Mouse (Mus musculus) liver, embryonic 14.5 days (tissue): Measurements from ENCODE around the gene Myom1. TPM values are rescaled to one million over a fixed set of nuclear protein-coding genes. Genes with fewer than 3 reads are reported as not detected.

Experiments
- ATAC-seq: fragments of 200-750 bp; cut with Nextera tagmentation; 2 replicates; pipeline ENCODE4 v1.8.0; 2017; ENCODE audit warnings: moderate number of reproducible peaks, mild to moderate bottlenecking, moderate library complexity; ENCODE audit not compliant: insufficient read depth
- DNase-seq, 3 experiments: peaks; one replicate each; pipeline ENCODE4 v3.0.0-alpha.2; 2012 to 2013; ENCODE audit warnings: low read depth in 3 of 3, low spot score in 3 of 3
- H3K27ac ChIP-seq: fragments of 300-500 bp; sonication (generic); 2 replicates; pipeline ENCODE4 v1.5.1; 2014; ENCODE audit warnings: moderate library complexity, mild to moderate bottlenecking, control low read depth, inconsistent platforms
- H3K27me3 ChIP-seq: fragments of 300-500 bp; sonication (generic); 2 replicates; pipeline ENCODE4 v1.6.1; 2014; ENCODE audit warnings: mild to moderate bottlenecking, low read length, moderate library complexity; ENCODE audit not compliant: control insufficient read depth, insufficient read depth
- H3K36me3 ChIP-seq: fragments of 300-500 bp; sonication (generic); replicated peaks from 2 replicates; pipeline ENCODE4 v1.6.1; 2014; ENCODE audit warnings: low read depth; ENCODE audit not compliant: control insufficient read depth, insufficient read depth
- H3K4me1 ChIP-seq, 2 experiments: fragments of 200-500 bp in 1 of 2; fragments of 300-500 bp in 1 of 2; sonication (generic) in 1 of 2; replicated peaks; 2 replicates each; pipeline ENCODE4 v1.6.1; 2012 to 2014; ENCODE audit warnings: antibody characterized with exemption in 1 of 2, inconsistent platforms in 1 of 2, low read length in 1 of 2; ENCODE audit not compliant: control insufficient read depth in 2 of 2, insufficient read depth in 2 of 2
- H3K4me2 ChIP-seq: fragments of 300-500 bp; sonication (generic); 2 replicates; pipeline ENCODE4 v1.6.1; 2014; ENCODE audit warnings: low read depth, mild to moderate bottlenecking, control low read depth, moderate library complexity
- H3K4me3 ChIP-seq, 2 experiments: fragments of 200-500 bp in 1 of 2; fragments of 300-500 bp in 1 of 2; sonication (generic) in 1 of 2; 2 replicates each; pipeline ENCODE4 v1.5.1; 2012 to 2014; ENCODE audit warnings: low read depth in 2 of 2, low read length in 2 of 2, mild to moderate bottlenecking in 2 of 2, control low read depth in 1 of 2, inconsistent platforms in 1 of 2, moderate library complexity in 1 of 2; ENCODE audit not compliant: insufficient read depth in 1 of 2
- H3K9ac ChIP-seq: fragments of 300-500 bp; sonication (generic); replicated peaks from 2 replicates; pipeline ENCODE4 v1.6.1; 2014; ENCODE audit warnings: mild to moderate bottlenecking, control low read depth, moderate library complexity
- H3K9me3 ChIP-seq: fragments of 300-500 bp; sonication (generic); 2 replicates; pipeline ENCODE4 v1.6.1; 2016; ENCODE audit warnings: low read length, mixed read lengths; ENCODE audit not compliant: control insufficient read depth
- CTCF ChIP-seq: IDR thresholded peaks from 2 replicates; pipeline ENCODE4 v1.5.1; 2016; ENCODE audit warnings: antibody characterized with exemption, low read depth, control low read depth
- EP300 ChIP-seq: IDR thresholded peaks from 2 replicates; pipeline ENCODE4 v1.6.1; 2016; ENCODE audit warnings: antibody characterized with exemption, low read depth
- WGBS: fragments of 180-500 bp; shearing (Covaris S2); extraction: QIAGEN DNeasy Blood & Tissue Kit; methylation state at CpG from one replicate; pipeline ENCODE4 v1.1.7; 2014; ENCODE audit not compliant: insufficient replicate concordance; 5-methylcytosine and 5-hydroxymethylcytosine counted together
- polyA plus RNA-seq, 2 experiments: library from polyadenylated mRNA; depleted of rRNA in 1 of 2; stranded (reverse) in 1 of 2; unstranded in 1 of 2; fragments of >200 nt; fragmentation: Nextera tagmentation in 1 of 2; extraction: Ambion mirVana in 1 of 2; gene quantifications; 2 replicates each; pipeline versions ENCODE4 v1.2.1 to v1.2.3; 2012 to 2014

Gene Myom1
- polyA plus RNA-seq, 2 experiments = 1.6 to 2.6 TPM

GRCm38 (mm10) chr17:71057758-71058157, 55.3 kb downstream of the Myom1 start:
- Histone ChIP-seq H3K27me3 (no peaks in the 10 kb centered on the region), H3K27ac (no peak overlapping the region), H3K4me1 (peaks cover 0 to 13% of the 10 kb centered on the region in 2 experiments; a peak in 2 of 4 replicates), H3K9me3 (no peaks in the 10 kb centered on the region), H3K4me2 (no peak overlapping the region), H3K36me3 (no peaks in the 10 kb centered on the region), H3K4me3 (no peak overlapping the region), H3K9ac (no peak overlapping the region)
- DNase-seq (no peak), ATAC-seq (no peak)
- WGBS = 58% methylated on average over 3 of the region's 3 CpGs
- TF ChIP-seq CTCF (no peak), EP300 (no peak)

GRCm38 (mm10) chr17:71059213-71059612, 56.8 kb downstream of the Myom1 start:
- Histone ChIP-seq H3K27ac (no peak overlapping the region), H3K9me3 (no peaks in the 10 kb centered on the region), H3K4me2 (no peak overlapping the region), H3K36me3 (no peaks in the 10 kb centered on the region), H3K9ac (no peak overlapping the region), H3K27me3 (no peaks in the 10 kb centered on the region), H3K4me3 (no peak overlapping the region), H3K4me1 (peaks cover 0 to 8% of the 10 kb centered on the region in 2 experiments; a peak in 2 of 4 replicates)
- DNase-seq (no peak), ATAC-seq (no peak)
- TF ChIP-seq EP300 = no peak
- no peak for TF ChIP-seq CTCF
- 86% methylated on average over 3 of the region's 3 CpGs for WGBS

GRCm38 (mm10) chr17:71062049-71062560, 59.7 kb downstream of the Myom1 start:
- ATAC-seq (no peak), DNase-seq (no peak)
- Histone ChIP-seq H3K4me2 (no peak overlapping the region), H3K27me3 (no peaks in the 10 kb centered on the region), H3K9me3 (no peaks in the 10 kb centered on the region), H3K9ac (no peak overlapping the region), H3K4me1 (peaks cover 0 to 3% of the 10 kb centered on the region in 2 experiments; a peak in 2 of 4 replicates), H3K4me3 (no peak overlapping the region), H3K36me3 (no peaks in the 10 kb centered on the region), H3K27ac (no peak overlapping the region)
- WGBS = 68% methylated on average over 5 of the region's 5 CpGs
- no peak for TF ChIP-seq EP300
- no peak for TF ChIP-seq CTCF

GRCm38 (mm10) chr17:71062870-71063602, 60.6 kb downstream of the Myom1 start:
- whole genome bisulfite sequencing = 62% methylated on average over 13 of the region's 13 CpGs
- Histone ChIP-seq H3K4me2 (no peak overlapping the region), H3K27ac (no peak overlapping the region)

GRCm38 (mm10) chr17:71064463-71065014, 62.1 kb downstream of the Myom1 start:
- DNase-seq = peak in 1 of 3 experiments; percentile 43
- 53% methylated on average over 7 of the region's 7 CpGs for WGBS

More at GRCm38 (mm10) chr17:71062870-71063602, 60.6 kb downstream of the Myom1 start:
- Histone ChIP-seq H3K36me3 (no peaks in the 10 kb centered on the region), H3K9me3 (no peaks in the 10 kb centered on the region), H3K9ac (no peak overlapping the region), H3K4me1 (peaks cover 0 to 3% of the 10 kb centered on the region in 2 experiments; a peak in 2 of 4 replicates), H3K4me3 (no peak overlapping the region), H3K27me3 (no peaks in the 10 kb centered on the region)
- ATAC-seq (no peak), DNase-seq (no peak)
- TF ChIP-seq CTCF (no peak), EP300 (no peak)

More at GRCm38 (mm10) chr17:71064463-71065014, 62.1 kb downstream of the Myom1 start:
- ATAC-seq = no peak
- Histone ChIP-seq H3K9me3 (no peaks in the 10 kb centered on the region), H3K4me3 (no peak overlapping the region), H3K4me2 (no peak overlapping the region), H3K27me3 (no peaks in the 10 kb centered on the region), H3K9ac (no peak overlapping the region), H3K4me1 (peaks cover 0 to 3% of the 10 kb centered on the region in 2 experiments; a peak in 2 of 4 replicates), H3K36me3 (no peaks in the 10 kb centered on the region), H3K27ac (no peak overlapping the region)
- peak; percentile 70 for TF ChIP-seq CTCF
- no peak for TF ChIP-seq EP300
